Mouse (Mus musculus): ENCODE results near the gene Retreg3. TPM values are rescaled to one million over a fixed set of nuclear protein-coding genes. Genes with fewer than 3 reads are reported as not detected.
A peak's percentile ranks its signal among the peaks of the same experiment; 100 is the strongest.

Retreg3 gene
- polyA plus RNA-seq, 1 experiment from 2014 or later: 15.3 TPM

GRCm38 (mm10) chr11:101069391-101070188, 50.1 kb downstream of the Retreg3 start, which contains the start of gene Naglu:
Gene Naglu, plus strand, starts transcription at chr11:101070012.
- 4% methylated on average over 35 of the region's 35 CpGs for WGBS
- H3K36me3 ChIP-seq: no peaks in the 10 kb centered on the region
- peak; percentile 85 for ATAC-seq (replicated peaks; ENCODE audit: insufficient number of reproducible peaks, insufficient read depth, low FRiP score, low read depth)
- H3K4me2 ChIP-seq: peak within 1 kb of the TSS; percentile 93
- peak within 1 kb of the TSS; percentile 66 for H3K4me3 ChIP-seq
- H3K9me3 ChIP-seq (replicated peaks): no peaks in the 10 kb centered on the region
- H3K27me3 ChIP-seq: no peaks in the 10 kb centered on the region
- peak within 1 kb of the TSS; percentile 67 for H3K9ac ChIP-seq
- H3K4me1 ChIP-seq (replicated peaks): peaks cover 37% of the 10 kb centered on the region
- peak within 1 kb of the TSS; percentile 36; the same call in 1 of the 2 replicates for H3K27ac ChIP-seq

GRCm38 (mm10) chr11:101066549-101067412, 52.9 kb downstream of the Retreg3 start:
- peak overlapping the region; percentile 48; the same call in 1 of the 2 replicates for H3K27ac ChIP-seq
- no peaks in the 10 kb centered on the region for H3K36me3 ChIP-seq
- H3K4me2 ChIP-seq: peak overlapping the region; percentile 70
- H3K27me3 ChIP-seq: no peaks in the 10 kb centered on the region
- H3K9me3 ChIP-seq (replicated peaks): no peaks in the 10 kb centered on the region
- no peak for ATAC-seq (replicated peaks; ENCODE audit: insufficient number of reproducible peaks, insufficient read depth, low FRiP score, low read depth)
- WGBS: 22% methylated on average over 18 of the region's 18 CpGs
- H3K4me3 ChIP-seq: peak overlapping the region; percentile 38
- peak overlapping the region; percentile 51 for H3K9ac ChIP-seq
- peaks cover 65% of the 10 kb centered on the region for H3K4me1 ChIP-seq (replicated peaks)

- peaks cover 73% of the 10 kb centered on the region for H3K4me1 ChIP-seq (replicated peaks)
- H3K27ac ChIP-seq: peak overlapping the region; percentile 98
- no peaks in the 10 kb centered on the region for H3K9me3 ChIP-seq (replicated peaks)
- H3K27me3 ChIP-seq: no peaks in the 10 kb centered on the region
- H3K4me2 ChIP-seq: no peak overlapping the region
- H3K36me3 ChIP-seq: no peaks in the 10 kb centered on the region
- H3K4me3 ChIP-seq: no peak overlapping the region
- ATAC-seq (replicated peaks; ENCODE audit: insufficient number of reproducible peaks, insufficient read depth, low FRiP score, low read depth): no peak
- no peak overlapping the region for H3K9ac ChIP-seq
- 79% methylated on average over 9 of the region's 9 CpGs for WGBS
These were observed 54.7 kb downstream of the Retreg3 start for GRCm38 (mm10) chr11:101065002-101065401.

- Histone ChIP-seq H3K9me3 (replicated peaks) (no peaks in the 10 kb centered on the region), H3K4me1 (replicated peaks) (peaks cover 78% of the 10 kb centered on the region), H3K4me3 (no peak overlapping the region), H3K9ac (no peak overlapping the region), H3K4me2 (peak overlapping the region; percentile 38), H3K36me3 (no peaks in the 10 kb centered on the region), H3K27me3 (no peaks in the 10 kb centered on the region), H3K27ac (peak overlapping the region; percentile 98)
- 50% methylated on average over 4 of the region's 4 CpGs for WGBS
- no peak for ATAC-seq (replicated peaks; ENCODE audit: insufficient number of reproducible peaks, insufficient read depth, low FRiP score, low read depth)
These were observed 55.2 kb downstream of the Retreg3 start for GRCm38 (mm10) chr11:101064462-101064861.

GRCm38 (mm10) chr11:101063676-101064327, 55.9 kb downstream of the Retreg3 start:
- Histone ChIP-seq H3K4me2 (peak overlapping the region; percentile 38), H3K36me3 (no peaks in the 10 kb centered on the region), H3K9me3 (replicated peaks) (no peaks in the 10 kb centered on the region), H3K27me3 (no peaks in the 10 kb centered on the region), H3K9ac (peak overlapping the region; percentile 14), H3K4me1 (replicated peaks) (peaks cover 81% of the 10 kb centered on the region), H3K27ac (peak overlapping the region; percentile 98), H3K4me3 (0 out of 2 replicates have a peak overlapping the region, but pooled peaks have one; percentile 2)
- WGBS: 4% methylated on average over 12 of the region's 12 CpGs
- ATAC-seq (replicated peaks; ENCODE audit: insufficient number of reproducible peaks, insufficient read depth, low FRiP score, low read depth): peak; percentile 86

- ATAC-seq (replicated peaks; ENCODE audit: insufficient number of reproducible peaks, insufficient read depth, low FRiP score, low read depth): peak; percentile 9; the same call in 1 of the 2 replicates
- Histone ChIP-seq H3K9me3 (replicated peaks) (no peaks in the 10 kb centered on the region), H3K4me1 (replicated peaks) (peaks cover 88% of the 10 kb centered on the region), H3K4me3 (0 out of 2 replicates have a peak overlapping the region, but pooled peaks have one; percentile 2), H3K4me2 (peak overlapping the region; percentile 38), H3K36me3 (no peaks in the 10 kb centered on the region), H3K27ac (peak overlapping the region; percentile 98), H3K9ac (peak overlapping the region; percentile 29), H3K27me3 (no peaks in the 10 kb centered on the region)
- 43% methylated on average over 14 of the region's 14 CpGs for WGBS
These were observed 56.6 kb downstream of the Retreg3 start for GRCm38 (mm10) chr11:101062971-101063675.

GRCm38 (mm10) chr11:101062165-101062884, 57.4 kb downstream of the Retreg3 start:
- H3K9ac ChIP-seq: 0 out of 2 replicates have a peak overlapping the region, but pooled peaks have one; percentile 29
- H3K4me2 ChIP-seq: no peak overlapping the region
- peaks cover 94% of the 10 kb centered on the region for H3K4me1 ChIP-seq (replicated peaks)
- H3K9me3 ChIP-seq (replicated peaks): no peaks in the 10 kb centered on the region
- H3K27ac ChIP-seq: peak overlapping the region; percentile 98
- WGBS: 64% methylated on average over 12 of the region's 12 CpGs
- no peak overlapping the region for H3K4me3 ChIP-seq
- ATAC-seq (replicated peaks; ENCODE audit: insufficient number of reproducible peaks, insufficient read depth, low FRiP score, low read depth): no peak
- H3K27me3 ChIP-seq: no peaks in the 10 kb centered on the region
- no peaks in the 10 kb centered on the region for H3K36me3 ChIP-seq

GRCm38 (mm10) chr11:101061049-101061448, 58.6 kb downstream of the Retreg3 start:
- no peaks in the 10 kb centered on the region for H3K9me3 ChIP-seq (replicated peaks)
- H3K4me1 ChIP-seq (replicated peaks): peaks cover 94% of the 10 kb centered on the region
- H3K4me2 ChIP-seq: no peak overlapping the region
- H3K36me3 ChIP-seq: no peaks in the 10 kb centered on the region
- H3K4me3 ChIP-seq: no peak overlapping the region
- 76% methylated on average over 5 of the region's 5 CpGs for WGBS
- peak overlapping the region; percentile 98 for H3K27ac ChIP-seq
- no peak overlapping the region for H3K9ac ChIP-seq
- ATAC-seq (replicated peaks; ENCODE audit: insufficient number of reproducible peaks, insufficient read depth, low FRiP score, low read depth): no peak
- H3K27me3 ChIP-seq: no peaks in the 10 kb centered on the region

- H3K4me1 ChIP-seq (replicated peaks): peaks cover 99% of the 10 kb centered on the region
- H3K4me3 ChIP-seq: no peak overlapping the region
- H3K9me3 ChIP-seq (replicated peaks): no peaks in the 10 kb centered on the region
- no peaks in the 10 kb centered on the region for H3K36me3 ChIP-seq
- ATAC-seq (replicated peaks; ENCODE audit: insufficient number of reproducible peaks, insufficient read depth, low FRiP score, low read depth): peak; percentile 11; the same call in 1 of the 2 replicates
- peak overlapping the region; percentile 31; the same call in 1 of the 2 replicates for H3K9ac ChIP-seq
- H3K27me3 ChIP-seq: no peaks in the 10 kb centered on the region
- peak overlapping the region; percentile 98 for H3K27ac ChIP-seq
- no peak overlapping the region for H3K4me2 ChIP-seq
- WGBS: 12% methylated on average over 8 of the region's 8 CpGs
These were observed 59.6 kb downstream of the Retreg3 start for GRCm38 (mm10) chr11:101060126-101060525.

- Histone ChIP-seq H3K27ac (peak overlapping the region; percentile 98), H3K9ac (0 out of 2 replicates have a peak overlapping the region, but pooled peaks have one; percentile 19), H3K27me3 (no peaks in the 10 kb centered on the region), H3K9me3 (replicated peaks) (no peaks in the 10 kb centered on the region), H3K4me3 (no peak overlapping the region), H3K4me2 (no peak overlapping the region), H3K36me3 (peaks cover under 1% of the 10 kb centered on the region; the same call in 1 of the 2 replicates), H3K4me1 (replicated peaks) (peaks cover 93% of the 10 kb centered on the region)
- 79% methylated on average over 10 of the region's 10 CpGs for WGBS
- ATAC-seq (replicated peaks; ENCODE audit: insufficient number of reproducible peaks, insufficient read depth, low FRiP score, low read depth): no peak
These were observed 60.2 kb downstream of the Retreg3 start for GRCm38 (mm10) chr11:101059473-101059872.

Data from heart, embryonic 15.5 days (tissue).